Mouse (Mus musculus) adrenal gland, adult 18-20 months (tissue): ENCODE measurements at regions not wholly inside any gene's neighbourhood (a gene's known extent, or its start where the extent isn't known, plus 50 kb on each side); places are given as distances from the start of the nearest gene placed in this dataset.
"Not testable (repeated sequence)": the region's sequence is repeated elsewhere in the genome, so short reads cannot be mapped to it uniquely, and the experiment has no call there.

ENCODE experiments used
- DNase-seq, 2 experiments: peaks; one replicate each; pipeline ENCODE4 v3.0.0; 2021 to 2022; ENCODE audit warnings: low spot score in 2 of 2

- no peak for DNase-seq
Measured at GRCm38 (mm10) chr13:5603905-5604596, 257.2 kb upstream of the Klf6 start.

GRCm38 (mm10) chr13:5605418-5605817 is 255.9 kb upstream of the Klf6 start:
- DNase-seq, result no peak

- no peak for DNase-seq
Measured at GRCm38 (mm10) chr13:5607462-5607861, 253.8 kb upstream of the Klf6 start.

- no peak for DNase-seq
Measured at GRCm38 (mm10) chr13:5614186-5614737, 247.0 kb upstream of the Klf6 start.

- DNase-seq, result no peak
Measured at GRCm38 (mm10) chr13:5614833-5615232, 246.4 kb upstream of the Klf6 start.

- DNase-seq, result no peak
Measured at GRCm38 (mm10) chr13:5615327-5615726, 246.0 kb upstream of the Klf6 start.

GRCm38 (mm10) chr13:5628124-5628523 is 233.2 kb upstream of the Klf6 start:
- DNase-seq, result no peak

GRCm38 (mm10) chr13:5634960-5635359 is 226.3 kb upstream of the Klf6 start:
- DNase-seq, result no peak

- DNase-seq, result no peak
Measured at GRCm38 (mm10) chr13:5641743-5642510, 219.4 kb upstream of the Klf6 start.

- no peak for DNase-seq
Measured at GRCm38 (mm10) chr13:5648276-5648675, 213.0 kb upstream of the Klf6 start.

GRCm38 (mm10) chr13:5657556-5657955 is 203.7 kb upstream of the Klf6 start:
- DNase-seq, result no peak

- no peak for DNase-seq
Measured at GRCm38 (mm10) chr13:5666235-5667007, 194.9 kb upstream of the Klf6 start.

- DNase-seq, result no peak
Measured at GRCm38 (mm10) chr13:5675668-5676067, 185.6 kb upstream of the Klf6 start.

GRCm38 (mm10) chr13:5690124-5690523 is 171.2 kb upstream of the Klf6 start:
- no peak for DNase-seq

- DNase-seq, result not testable (repeated sequence)
Measured at GRCm38 (mm10) chr13:5690680-5691079, 170.6 kb upstream of the Klf6 start.

- DNase-seq, result no peak
Measured at GRCm38 (mm10) chr13:5694626-5695025, 166.7 kb upstream of the Klf6 start.

- DNase-seq, result not testable (repeated sequence)
Measured at GRCm38 (mm10) chr13:5695581-5695980, 165.7 kb upstream of the Klf6 start.

GRCm38 (mm10) chr13:5696377-5696776 is 164.9 kb upstream of the Klf6 start:
- no peak for DNase-seq

GRCm38 (mm10) chr13:5697329-5697728 is 164.0 kb upstream of the Klf6 start:
- DNase-seq, result not testable (repeated sequence)

GRCm38 (mm10) chr13:5702071-5702470 is 159.2 kb upstream of the Klf6 start:
- DNase-seq, result no peak

- DNase-seq, result no peak
Measured at GRCm38 (mm10) chr13:5704991-5705390, 156.3 kb upstream of the Klf6 start.

- DNase-seq, result no peak
Measured at GRCm38 (mm10) chr13:5711646-5712045, 149.6 kb upstream of the Klf6 start.
